Mouse (Mus musculus) MEL (cell line): ENCODE data around the gene Mamstr.

ENCODE experiments used
- CTCF ChIP-seq, 3 experiments: IDR thresholded peaks in 2 of 3; conservative IDR thresholded peaks in 1 of 3; 2 replicates each; pipeline ENCODE4 v1.5.1; 2011 to 2012; ENCODE audit warnings: low read length in 3 of 3, low read depth in 2 of 3, mild to moderate bottlenecking in 2 of 3, improper control_type of control experiment in 1 of 3, inconsistent platforms in 1 of 3, mixed read lengths in 1 of 3, moderate library complexity in 1 of 3; ENCODE audit not compliant: control insufficient read depth in 1 of 3, insufficient read depth in 1 of 3, poor library complexity in 1 of 3, severe bottlenecking in 1 of 3
- E2F4 ChIP-seq: IDR thresholded peaks from 2 replicates; pipeline ENCODE4 v1.6.1; 2011; ENCODE audit warnings: low read depth, low read length, improper control_type of control experiment, borderline replicate concordance
- MYC ChIP-seq: IDR thresholded peaks from 2 replicates; pipeline ENCODE4 v1.6.1; 2011; ENCODE audit warnings: low read depth, mild to moderate bottlenecking, low read length, improper control_type of control experiment, moderate library complexity
- POLR2A ChIP-seq, 2 experiments: IDR thresholded peaks; 2 replicates each; pipeline ENCODE4 v1.6.1; 2011 to 2012; ENCODE audit warnings: low read length in 2 of 2, mild to moderate bottlenecking in 2 of 2, control low read depth in 1 of 2, improper control_type of control experiment in 1 of 2, low read depth in 1 of 2, moderate library complexity in 1 of 2; ENCODE audit not compliant: control insufficient read depth in 1 of 2, insufficient read depth in 1 of 2, poor library complexity in 1 of 2
- USF1 ChIP-seq: IDR thresholded peaks from 2 replicates; pipeline ENCODE4 v1.6.1; 2014; ENCODE audit warnings: low read depth, mild to moderate bottlenecking, inconsistent platforms, low read length, improper control_type of control experiment, moderate library complexity
- ZMIZ1 ChIP-seq: IDR thresholded peaks from 2 replicates; pipeline ENCODE4 v1.6.1; 2012; ENCODE audit warnings: low read depth, mild to moderate bottlenecking, inconsistent platforms, low read length, improper control_type of control experiment, moderate library complexity
- ZNF384 ChIP-seq: IDR thresholded peaks from 2 replicates; pipeline ENCODE4 v1.6.1; 2012; ENCODE audit warnings: low read depth, mild to moderate bottlenecking, inconsistent platforms, low read length, improper control_type of control experiment

- TF ChIP-seq CTCF (IDR thresholded peaks at IDR 0.05 in 2 of 3, conservative IDR thresholded peaks at IDR 0.05 in 1 of 3; ENCODE audit: control insufficient read depth in 1 of 3, insufficient read depth in 1 of 3, low read depth in 2 of 3, low read length in 3 of 3, poor library complexity in 1 of 3, severe bottlenecking in 1 of 3) (no peak), POLR2A (IDR thresholded peaks at IDR 0.05; ENCODE audit: control insufficient read depth in 1 of 2, insufficient read depth in 1 of 2, low read depth in 1 of 2, low read length in 2 of 2, poor library complexity in 1 of 2) (no peak), ZMIZ1 (no peak), USF1 (no peak), MYC (no peak), ZNF384 (no peak), E2F4 (no peak)
Observed at GRCm38 (mm10) chr7:45596107-45596506, 43.7 kb upstream of the Mamstr start.
